Mouse (Mus musculus) midbrain, postnatal 0 days (tissue): ENCODE data around the gene Olfr328. TPM values are rescaled to one million over a fixed set of nuclear protein-coding genes. Genes with fewer than 3 reads are reported as not detected.
"Not testable (repeated sequence)": the region's sequence is repeated elsewhere in the genome, so short reads cannot be mapped to it uniquely, and the experiment has no call there.

Experiments
- ATAC-seq: fragments of 200-750 bp; cut with Nextera tagmentation; 2 replicates; pipeline ENCODE4 v1.8.0; 2017; ENCODE audit warnings: moderate number of reproducible peaks, mild to moderate bottlenecking, moderate TSS enrichment, moderate library complexity; ENCODE audit not compliant: low FRiP score
- DNase-seq: peaks from one replicate; pipeline ENCODE4 v3.0.0-alpha.2; 2015; ENCODE audit warnings: low spot score
- H3K27ac ChIP-seq: fragments of 300-500 bp; sonication (generic); 2 replicates; pipeline ENCODE4 v1.5.1; 2014; ENCODE audit warnings: low read depth, mild to moderate bottlenecking, low read length, mixed read lengths
- H3K27me3 ChIP-seq: fragments of 300-500 bp; sonication (generic); 2 replicates; pipeline ENCODE4 v1.6.1; 2014; ENCODE audit warnings: low read length, control low read depth, mixed read lengths; ENCODE audit not compliant: insufficient read depth
- H3K36me3 ChIP-seq: fragments of 300-500 bp; sonication (generic); 2 replicates; pipeline ENCODE4 v1.6.1; 2014; ENCODE audit warnings: low read length, control low read depth, mixed read lengths; ENCODE audit not compliant: insufficient read depth
- H3K4me1 ChIP-seq: fragments of 300-500 bp; sonication (generic); 2 replicates; pipeline ENCODE4 v1.6.1; 2014; ENCODE audit warnings: mild to moderate bottlenecking, control low read depth, antibody characterized with exemption, low read length, mixed read lengths; ENCODE audit not compliant: insufficient read depth
- H3K4me2 ChIP-seq: fragments of 300-500 bp; sonication (generic); 2 replicates; pipeline ENCODE4 v1.6.1; 2014; ENCODE audit warnings: low read depth, mild to moderate bottlenecking, low read length, mixed read lengths; ENCODE audit not compliant: poor library complexity, severe bottlenecking
- H3K4me3 ChIP-seq: fragments of 300-500 bp; sonication (generic); 2 replicates; pipeline ENCODE4 v1.5.1; 2014; ENCODE audit warnings: low read depth, mild to moderate bottlenecking, low read length, moderate library complexity
- H3K9ac ChIP-seq: fragments of 300-500 bp; sonication (generic); replicated peaks from 2 replicates; pipeline ENCODE4 v1.6.1; 2014; ENCODE audit warnings: mild to moderate bottlenecking, low read length, moderate library complexity, mixed read lengths; ENCODE audit not compliant: poor library complexity, severe bottlenecking
- H3K9me3 ChIP-seq: fragments of 300-500 bp; sonication (generic); 2 replicates; pipeline ENCODE4 v1.6.1; 2016; ENCODE audit warnings: low read length, control low read depth
- CTCF ChIP-seq: IDR thresholded peaks from 2 replicates; pipeline ENCODE4 v1.5.1; 2016; ENCODE audit warnings: antibody characterized with exemption, mild to moderate bottlenecking
- WGBS: fragments of 180-500 bp; shearing (Covaris S2); extraction: QIAGEN DNeasy Blood & Tissue Kit; methylation state at CpG from one replicate; pipeline ENCODE4 v1.1.7; 2014; 5-methylcytosine and 5-hydroxymethylcytosine counted together
- polyA plus RNA-seq: library from polyadenylated mRNA; unstranded; fragments of >200 nt; fragmentation: Nextera tagmentation; extraction: Ambion mirVana; gene quantifications from 2 replicates; pipeline ENCODE4 v1.2.1, GENCODE M21; 2015
- total RNA-seq: library from RNA; depleted of rRNA; stranded (reverse); fragments of >200 nt; gene quantifications from 2 replicates; pipeline ENCODE4 v1.2.3, GENCODE M21; 2014; rRNA removed

Olfr328 gene
- total and polyA plus RNA-seq, 2 experiments from 2014 or later = not detected

- WGBS = 75% methylated on average over 5 of the region's 5 CpGs
- H3K36me3 ChIP-seq = no peaks in the 10 kb centered on the region
- no peak within 1 kb of the TSS for H3K9ac ChIP-seq
- no peaks in the 10 kb centered on the region for H3K27me3 ChIP-seq
- H3K27ac ChIP-seq = no peak within 1 kb of the TSS
- no peak within 1 kb of the TSS for H3K4me2 ChIP-seq
- ATAC-seq = no peak
- no peaks in the 10 kb centered on the region for H3K9me3 ChIP-seq
- H3K4me1 ChIP-seq = no peaks in the 10 kb centered on the region
- no peak for DNase-seq
- no peak for TF ChIP-seq CTCF
- no peak within 1 kb of the TSS for H3K4me3 ChIP-seq
Measured at GRCm38 (mm10) chr11:58546322-58546721, 9.1 kb downstream of the Olfr328 start, which contains the start of gene Olfr329-ps. Olfr329-ps (minus strand) TSS chr11:58546422.

GRCm38 (mm10) chr11:58534736-58535135, 20.7 kb downstream of the Olfr328 start, which contains the start of gene Olfr330:
Olfr330 (minus strand) TSS chr11:58534836.
- DNase-seq, H3K4me3 ChIP-seq, H3K27ac ChIP-seq, H3K9ac ChIP-seq, H3K4me2 ChIP-seq, H3K27me3 ChIP-seq, ATAC-seq, H3K9me3 ChIP-seq, H3K36me3 ChIP-seq, H3K4me1 ChIP-seq: not testable (repeated sequence)

- H3K4me3 ChIP-seq, DNase-seq, ATAC-seq, H3K36me3 ChIP-seq, H3K27me3 ChIP-seq, H3K4me1 ChIP-seq, H3K4me2 ChIP-seq, H3K9me3 ChIP-seq, H3K27ac ChIP-seq, H3K9ac ChIP-seq: not testable (repeated sequence)
- 94% methylated on average over 7 of the region's 9 CpGs for WGBS
Measured at GRCm38 (mm10) chr11:58519756-58520155, 35.7 kb downstream of the Olfr328 start.

- 93% methylated on average over 17 of the region's 18 CpGs for WGBS
- H3K27ac ChIP-seq, H3K4me2 ChIP-seq, H3K27me3 ChIP-seq, ATAC-seq, H3K4me3 ChIP-seq, H3K4me1 ChIP-seq, DNase-seq, H3K9me3 ChIP-seq, H3K36me3 ChIP-seq, H3K9ac ChIP-seq: not testable (repeated sequence)
Measured at GRCm38 (mm10) chr11:58518916-58519315, 36.5 kb downstream of the Olfr328 start.

GRCm38 (mm10) chr11:58509058-58509457, 46.4 kb downstream of the Olfr328 start:
- H3K27ac ChIP-seq, H3K27me3 ChIP-seq, H3K4me3 ChIP-seq, H3K4me1 ChIP-seq, ATAC-seq, H3K36me3 ChIP-seq, H3K9ac ChIP-seq, H3K4me2 ChIP-seq, DNase-seq, H3K9me3 ChIP-seq: not testable (repeated sequence)
- 90% methylated on average over 19 of the region's 19 CpGs for WGBS

GRCm38 (mm10) chr11:58502472-58502871, 53.0 kb downstream of the Olfr328 start, which contains the start of gene Olfr331:
Olfr331 (minus strand) TSS chr11:58502572.
- not testable (repeated sequence) for H3K4me1 ChIP-seq, H3K9me3 ChIP-seq, DNase-seq, H3K4me2 ChIP-seq, H3K27ac ChIP-seq, ATAC-seq, H3K4me3 ChIP-seq, H3K36me3 ChIP-seq, H3K9ac ChIP-seq, H3K27me3 ChIP-seq

Other genes starting within 250 kb of the Olfr328 start
- gene Zfp692, start 248.6 kb downstream of the Olfr328 start, total RNA-seq = 24.4 and 26.0 TPM in 2 replicates
- 20.1 and 22.6 TPM in 2 replicates for gene Zfp692, start 248.6 kb downstream of the Olfr328 start, polyA plus RNA-seq
- gene Zfp672, start 225.3 kb downstream of the Olfr328 start, total RNA-seq = 38.1 and 42.1 TPM in 2 replicates
- gene Zfp672, start 225.3 kb downstream of the Olfr328 start, polyA plus RNA-seq = 41.1 and 46.9 TPM in 2 replicates
- 44.0 and 53.8 TPM in 2 replicates for gene Sh3bp5l, start 224.9 kb downstream of the Olfr328 start, total RNA-seq
- 42.4 and 46.3 TPM in 2 replicates for gene Sh3bp5l, start 224.9 kb downstream of the Olfr328 start, polyA plus RNA-seq
- not detected in 2 replicates for gene Lypd8, start 176.6 kb downstream of the Olfr328 start, total RNA-seq
- not detected in 2 replicates for gene Lypd8, start 176.6 kb downstream of the Olfr328 start, polyA plus RNA-seq
- gene 1810065E05Rik, start 134.5 kb downstream of the Olfr328 start, total RNA-seq = not detected in 2 replicates
- gene 1810065E05Rik, start 134.5 kb downstream of the Olfr328 start, polyA plus RNA-seq = not detected in 2 replicates
- not detected in 2 replicates for gene Gm12253, start 123.1 kb downstream of the Olfr328 start, total RNA-seq
- gene Gm12253, start 123.1 kb downstream of the Olfr328 start, polyA plus RNA-seq = not detected in 2 replicates
- not detected in 2 replicates for gene Lypd9, start 102.7 kb downstream of the Olfr328 start, total RNA-seq
- gene Lypd9, start 102.7 kb downstream of the Olfr328 start, polyA plus RNA-seq = not detected in 2 replicates
- gene Olfr30, start 93.4 kb downstream of the Olfr328 start, total RNA-seq = not detected in 2 replicates
- not detected in 2 replicates for gene Olfr30, start 93.4 kb downstream of the Olfr328 start, polyA plus RNA-seq
- gene Olfr332, start 63.1 kb downstream of the Olfr328 start, total RNA-seq = not detected in 2 replicates
- gene Olfr332, start 63.1 kb downstream of the Olfr328 start, polyA plus RNA-seq = not detected in 2 replicates
- not detected in 2 replicates for gene Olfr331, start 53.1 kb downstream of the Olfr328 start, total RNA-seq
- gene Olfr331, start 53.1 kb downstream of the Olfr328 start, polyA plus RNA-seq = not detected in 2 replicates
- not detected in 2 replicates for gene Olfr330, start 20.8 kb downstream of the Olfr328 start, total RNA-seq
- not detected in 2 replicates for gene Olfr330, start 20.8 kb downstream of the Olfr328 start, polyA plus RNA-seq
- gene Olfr329-ps, start 9.2 kb downstream of the Olfr328 start, total RNA-seq = not detected in 2 replicates
- not detected in 2 replicates for gene Olfr329-ps, start 9.2 kb downstream of the Olfr328 start, polyA plus RNA-seq
- not detected in 2 replicates for gene Olfr224, start 14.9 kb upstream of the Olfr328 start, total RNA-seq
- not detected in 2 replicates for gene Olfr224, start 14.9 kb upstream of the Olfr328 start, polyA plus RNA-seq
- gene Olfr325, start 22.1 kb upstream of the Olfr328 start, total RNA-seq = not detected in 2 replicates
- gene Olfr325, start 22.1 kb upstream of the Olfr328 start, polyA plus RNA-seq = not detected in 2 replicates
- 0.28 and 0.49 TPM in 2 replicates for gene Olfr324, start 39.5 kb upstream of the Olfr328 start, total RNA-seq
- 0.04 and 0.05 TPM in 2 replicates for gene Olfr324, start 39.5 kb upstream of the Olfr328 start, polyA plus RNA-seq
- gene 2210407C18Rik, start 60.4 kb upstream of the Olfr328 start, total RNA-seq = not detected in 2 replicates
- gene 2210407C18Rik, start 60.4 kb upstream of the Olfr328 start, polyA plus RNA-seq = not detected in 2 replicates
- gene Olfr323, start 74.9 kb upstream of the Olfr328 start, total RNA-seq = 0.16 TPM in 1 of 2 replicates, not detected in the other
- not detected in 2 replicates for gene Olfr323, start 74.9 kb upstream of the Olfr328 start, polyA plus RNA-seq
- gene Trim58, start 84.8 kb upstream of the Olfr328 start, total RNA-seq = 0.22 and 0.76 TPM in 2 replicates
- gene Trim58, start 84.8 kb upstream of the Olfr328 start, polyA plus RNA-seq = 0.20 and 0.38 TPM in 2 replicates
- gene Olfr322, start 103.1 kb upstream of the Olfr328 start, total RNA-seq = not detected in 2 replicates
- gene Olfr322, start 103.1 kb upstream of the Olfr328 start, polyA plus RNA-seq = not detected in 2 replicates
- gene Olfr320, start 125.5 kb upstream of the Olfr328 start, total RNA-seq = not detected in 2 replicates
- gene Olfr320, start 125.5 kb upstream of the Olfr328 start, polyA plus RNA-seq = not detected in 2 replicates
- gene Olfr319, start 143.5 kb upstream of the Olfr328 start, total RNA-seq = not detected in 2 replicates
- gene Olfr319, start 143.5 kb upstream of the Olfr328 start, polyA plus RNA-seq = not detected in 2 replicates
- gene Olfr318, start 168.4 kb upstream of the Olfr328 start, total RNA-seq = not detected in 2 replicates
- not detected in 2 replicates for gene Olfr318, start 168.4 kb upstream of the Olfr328 start, polyA plus RNA-seq
- 0.11 and 0.14 TPM in 2 replicates for gene Olfr317, start 183.6 kb upstream of the Olfr328 start, total RNA-seq
- gene Olfr317, start 183.6 kb upstream of the Olfr328 start, polyA plus RNA-seq = 0.12 and 0.15 TPM in 2 replicates
- not detected in 2 replicates for gene Olfr316, start 197.1 kb upstream of the Olfr328 start, total RNA-seq
- gene Olfr316, start 197.1 kb upstream of the Olfr328 start, polyA plus RNA-seq = not detected in 2 replicates
- gene Olfr315, start 217.6 kb upstream of the Olfr328 start, total RNA-seq = not detected in 2 replicates
- gene Olfr315, start 217.6 kb upstream of the Olfr328 start, polyA plus RNA-seq = not detected in 2 replicates
- not detected in 2 replicates for gene Olfr314, start 227.3 kb upstream of the Olfr328 start, total RNA-seq
- not detected in 2 replicates for gene Olfr314, start 227.3 kb upstream of the Olfr328 start, polyA plus RNA-seq
- gene Fam183b, start 246.3 kb upstream of the Olfr328 start, total RNA-seq = 2.6 and 3.1 TPM in 2 replicates
- 17.3 and 17.7 TPM in 2 replicates for gene Fam183b, start 246.3 kb upstream of the Olfr328 start, polyA plus RNA-seq